Mouse (Mus musculus): ENCODE data around the gene Ptk6. TPM values are rescaled to one million over a fixed set of nuclear protein-coding genes. Genes with fewer than 3 reads are reported as not detected.

Ptk6 gene
- total and polyA plus RNA-seq, 3 experiments: not detected

DNA sequence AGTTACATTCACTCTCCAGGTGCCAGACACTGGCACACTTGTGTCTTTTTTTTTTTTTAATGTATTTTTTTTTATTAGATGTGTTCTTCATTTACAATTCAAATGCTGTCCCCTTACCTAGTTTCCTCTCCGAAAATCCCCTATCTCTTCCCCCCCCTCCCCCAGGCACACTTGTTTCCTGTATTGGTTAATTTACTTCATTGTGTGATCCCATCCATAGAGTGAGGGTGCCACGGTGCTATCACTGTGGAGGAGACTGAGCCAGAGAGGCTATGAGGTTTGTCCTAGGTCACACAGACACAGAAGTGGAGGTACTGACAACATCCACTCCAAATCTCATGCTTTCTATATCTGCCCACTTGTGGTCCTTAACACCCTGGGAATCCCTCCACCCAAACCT is 36.3 kb upstream of the Ptk6 start:
- no peaks in the 10 kb centered on the region for H3K27me3 ChIP-seq (ENCODE audit: control insufficient read depth in 1 of 2, insufficient read depth in 2 of 2, low read length in 2 of 2)
- no peak overlapping the region for H3K4me3 ChIP-seq (ENCODE audit: control insufficient read depth in 1 of 2, insufficient read depth in 1 of 2, low read depth in 2 of 2, low read length in 2 of 2)
- H3K9me3 ChIP-seq (replicated peaks; ENCODE audit: insufficient read depth, low read length): no peaks in the 10 kb centered on the region
- peaks cover 7% of the 10 kb centered on the region; the same call in 1 of the 2 replicates for H3K79me2 ChIP-seq (ENCODE audit: control insufficient read depth, insufficient read depth, low read length, poor library complexity)
- H3K4me1 ChIP-seq (ENCODE audit: control insufficient read depth in 1 of 2, insufficient read depth in 2 of 2, low read length in 2 of 2): peaks cover 0 to 11% of the 10 kb centered on the region in 2 experiments; a peak in 2 of 4 replicates
- peaks cover 0 to 10% of the 10 kb centered on the region in 2 experiments; a peak in 2 of 4 replicates for H3K36me3 ChIP-seq (ENCODE audit: control insufficient read depth in 1 of 2, insufficient read depth in 2 of 2, low read length in 2 of 2)
- no peak for DNase-seq (ENCODE audit: low read depth, low spot score)
- TF ChIP-seq USF1 (IDR thresholded peaks at IDR 0.05; ENCODE audit: low read depth, low read length) (no peak), E2F4 (IDR thresholded peaks at IDR 0.05; ENCODE audit: borderline replicate concordance, low read depth, low read length) (no peak), ELF1 (IDR thresholded peaks at IDR 0.05; ENCODE audit: low read depth, low read length) (no peak), ZNF384 (IDR thresholded peaks at IDR 0.05; ENCODE audit: low read depth, low read length) (no peak), MXI1 (IDR thresholded peaks at IDR 0.05; ENCODE audit: low read depth, low read length) (no peak), MAX (IDR thresholded peaks at IDR 0.05; ENCODE audit: low read length) (no peak), BHLHE40 (IDR thresholded peaks at IDR 0.05; ENCODE audit: borderline replicate concordance, low read depth, low read length) (no peak), HCFC1 (IDR thresholded peaks at IDR 0.05; ENCODE audit: low read depth, low read length) (no peak)
- no peak overlapping the region for H3K27ac ChIP-seq (ENCODE audit: control insufficient read depth, low read depth, low read length)
- no peak overlapping the region for H3K9ac ChIP-seq (ENCODE audit: control insufficient read depth, low read depth, low read length, poor library complexity, severe bottlenecking)

DNA sequence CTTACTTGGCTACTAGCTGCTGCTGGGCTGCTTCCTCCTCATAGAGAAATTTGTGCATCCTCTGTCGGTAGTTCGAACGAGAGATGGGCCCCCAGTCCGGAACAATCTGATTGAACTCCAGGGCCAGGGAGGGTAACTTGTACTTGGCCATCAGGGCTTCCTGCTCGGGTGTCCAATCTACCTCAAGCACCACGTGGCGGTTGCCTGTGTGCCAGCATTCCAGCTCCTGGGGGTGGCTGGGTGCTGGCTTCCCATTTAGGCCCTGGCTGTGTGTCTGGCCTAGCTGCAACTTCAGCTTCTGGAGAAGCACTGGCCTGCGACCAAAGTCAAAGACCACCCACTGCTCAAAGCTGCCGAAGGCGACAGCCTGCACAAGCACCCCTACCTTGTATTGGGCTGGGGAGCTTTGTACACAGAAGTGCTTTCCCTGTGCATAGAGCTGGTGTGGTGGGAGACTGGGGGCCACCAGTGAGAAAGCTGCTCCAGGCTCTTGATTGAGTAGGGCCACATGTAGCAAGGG is 35.6 kb upstream of the Ptk6 start:
- Histone ChIP-seq H3K4me3 (ENCODE audit: control insufficient read depth in 1 of 2, insufficient read depth in 1 of 2, low read depth in 2 of 2, low read length in 2 of 2) (no peak overlapping the region), H3K79me2 (ENCODE audit: control insufficient read depth, insufficient read depth, low read length, poor library complexity) (peaks cover 7% of the 10 kb centered on the region; the same call in 1 of the 2 replicates), H3K36me3 (ENCODE audit: control insufficient read depth in 1 of 2, insufficient read depth in 2 of 2, low read length in 2 of 2) (peaks cover 0 to 10% of the 10 kb centered on the region in 2 experiments; a peak in 3 of 4 replicates), H3K9me3 (replicated peaks; ENCODE audit: insufficient read depth, low read length) (no peaks in the 10 kb centered on the region), H3K4me1 (ENCODE audit: control insufficient read depth in 1 of 2, insufficient read depth in 2 of 2, low read length in 2 of 2) (peaks cover 0 to 11% of the 10 kb centered on the region in 2 experiments; a peak in 2 of 4 replicates), H3K27me3 (ENCODE audit: control insufficient read depth in 1 of 2, insufficient read depth in 2 of 2, low read length in 2 of 2) (no peaks in the 10 kb centered on the region), H3K9ac (ENCODE audit: control insufficient read depth, low read depth, low read length, poor library complexity, severe bottlenecking) (no peak overlapping the region), H3K27ac (ENCODE audit: control insufficient read depth, low read depth, low read length) (no peak overlapping the region)
- TF ChIP-seq TBP (IDR thresholded peaks at IDR 0.05; ENCODE audit: low read depth, low read length) (no peak), USF1 (IDR thresholded peaks at IDR 0.05; ENCODE audit: low read depth, low read length) (no peak), ETS1 (IDR thresholded peaks at IDR 0.05; ENCODE audit: low read depth, low read length) (no peak), JUND (IDR thresholded peaks at IDR 0.05; ENCODE audit: low read depth, low read length) (no peak)
- no peak for DNase-seq (ENCODE audit: low read depth, low spot score)

DNA sequence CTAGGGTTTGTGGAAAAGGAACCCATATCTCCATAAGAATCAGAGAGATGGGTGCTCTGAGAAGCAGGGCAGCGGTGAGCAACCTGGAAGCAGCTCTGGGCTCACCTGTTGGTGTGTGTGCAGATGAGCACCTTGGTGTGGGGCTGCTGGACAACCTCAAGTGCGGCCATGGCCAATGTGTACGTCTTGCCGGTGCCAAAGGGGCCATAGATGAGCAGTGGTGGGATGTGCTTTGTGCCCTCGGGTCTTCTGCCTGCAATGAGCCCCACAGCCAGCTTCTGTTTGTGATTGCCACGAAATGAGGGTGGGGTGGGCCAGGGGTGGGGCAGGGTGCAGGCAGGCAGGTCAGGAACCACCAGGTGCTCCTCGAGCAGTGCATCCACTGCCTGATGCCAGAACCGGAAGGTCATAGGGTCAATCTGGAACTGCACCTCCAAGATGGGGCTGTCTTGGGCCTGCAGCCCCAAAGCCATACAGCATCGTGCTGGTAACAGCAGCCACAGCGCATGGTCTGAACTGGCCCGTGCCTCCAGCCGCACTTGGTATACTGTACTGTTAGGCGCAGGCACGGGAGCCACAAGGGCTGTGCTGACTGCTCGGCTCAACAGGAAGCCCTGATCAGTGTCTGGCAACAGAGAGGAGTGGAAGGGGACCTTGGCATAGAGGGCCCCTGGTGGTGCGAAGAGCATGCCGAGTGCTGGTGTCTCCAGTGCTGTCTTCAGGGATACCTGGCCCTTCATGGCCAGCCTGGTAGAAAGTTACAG is 34.8 kb upstream of the Ptk6 start:
- Histone ChIP-seq H3K36me3 (ENCODE audit: control insufficient read depth in 1 of 2, insufficient read depth in 2 of 2, low read length in 2 of 2) (peaks cover 0 to 4% of the 10 kb centered on the region in 2 experiments; a peak in 3 of 4 replicates), H3K4me3 (ENCODE audit: control insufficient read depth in 1 of 2, insufficient read depth in 1 of 2, low read depth in 2 of 2, low read length in 2 of 2) (no peak overlapping the region), H3K27me3 (ENCODE audit: control insufficient read depth in 1 of 2, insufficient read depth in 2 of 2, low read length in 2 of 2) (no peaks in the 10 kb centered on the region), H3K9me3 (replicated peaks; ENCODE audit: insufficient read depth, low read length) (no peaks in the 10 kb centered on the region), H3K79me2 (ENCODE audit: control insufficient read depth, insufficient read depth, low read length, poor library complexity) (peaks cover 7% of the 10 kb centered on the region; the same call in 1 of the 2 replicates), H3K4me1 (ENCODE audit: control insufficient read depth in 1 of 2, insufficient read depth in 2 of 2, low read length in 2 of 2) (peaks cover 0 to 9% of the 10 kb centered on the region in 2 experiments; a peak in 2 of 4 replicates), H3K27ac (ENCODE audit: control insufficient read depth, low read depth, low read length) (no peak overlapping the region), H3K9ac (ENCODE audit: control insufficient read depth, low read depth, low read length, poor library complexity, severe bottlenecking) (no peak overlapping the region)
- TF ChIP-seq RCOR1 (IDR thresholded peaks at IDR 0.05; ENCODE audit: low read depth, low read length) (no peak), ZMIZ1 (IDR thresholded peaks at IDR 0.05; ENCODE audit: low read depth, low read length) (no peak), E2F4 (IDR thresholded peaks at IDR 0.05; ENCODE audit: borderline replicate concordance, low read depth, low read length) (no peak), ZNF384 (IDR thresholded peaks at IDR 0.05; ENCODE audit: low read depth, low read length) (no peak), MAX (IDR thresholded peaks at IDR 0.05; ENCODE audit: low read length) (no peak), UBTF (IDR thresholded peaks at IDR 0.05; ENCODE audit: borderline replicate concordance, insufficient read depth, low read depth, low read length) (no peak), USF2 (IDR thresholded peaks at IDR 0.05; ENCODE audit: borderline replicate concordance in 1 of 2, insufficient read depth in 1 of 2, low read depth in 1 of 2, low read length in 2 of 2) (no peak), KAT2A (conservative IDR thresholded peaks at IDR 0.05; ENCODE audit: low read depth, low read length) (no peak), CHD1 (IDR thresholded peaks at IDR 0.05; ENCODE audit: low read depth, low read length) (no peak), SMC3 (IDR thresholded peaks at IDR 0.05; ENCODE audit: low read depth, low read length) (no peak), USF1 (IDR thresholded peaks at IDR 0.05; ENCODE audit: low read depth, low read length) (no peak), JUND (IDR thresholded peaks at IDR 0.05; ENCODE audit: low read depth, low read length) (no peak), MYC (IDR thresholded peaks at IDR 0.05; ENCODE audit: low read depth, low read length) (no peak), RAD21 (IDR thresholded peaks at IDR 0.05; ENCODE audit: low read depth, low read length) (no peak)
- DNase-seq (ENCODE audit: low read depth, low spot score): no peak
